Mouse (Mus musculus): ENCODE data around the gene Megf11. TPM values are rescaled to one million over a fixed set of nuclear protein-coding genes. Genes with fewer than 3 reads are reported as not detected.

The Megf11 gene
- total and polyA plus RNA-seq, 3 experiments = 0.08 to 0.93 TPM; not detected in 1

GRCm38 (mm10) chr9:64537821-64538220 is 152.4 kb downstream of the Megf11 start:
- no peak overlapping the region for H3K27ac ChIP-seq (ENCODE audit: control insufficient read depth, low read depth, low read length)
- H3K27me3 ChIP-seq (ENCODE audit: control insufficient read depth in 1 of 2, insufficient read depth in 2 of 2, low read length in 2 of 2) = no peaks in the 10 kb centered on the region
- H3K79me2 ChIP-seq (ENCODE audit: control insufficient read depth, insufficient read depth, low read length, poor library complexity) = no peaks in the 10 kb centered on the region
- H3K9me3 ChIP-seq (replicated peaks; ENCODE audit: insufficient read depth, low read length) = no peaks in the 10 kb centered on the region
- no peak overlapping the region for H3K4me3 ChIP-seq (ENCODE audit: control insufficient read depth in 1 of 2, insufficient read depth in 1 of 2, low read depth in 2 of 2, low read length in 2 of 2)
- TF ChIP-seq TCF12 (IDR thresholded peaks at IDR 0.05; ENCODE audit: low read depth, low read length) = no peak
- TF ChIP-seq UBTF (IDR thresholded peaks at IDR 0.05; ENCODE audit: borderline replicate concordance, insufficient read depth, low read depth, low read length) = no peak
- TF ChIP-seq ETS1 (IDR thresholded peaks at IDR 0.05; ENCODE audit: low read depth, low read length) = no peak
- TF ChIP-seq CHD1 (IDR thresholded peaks at IDR 0.05; ENCODE audit: low read depth, low read length) = no peak
- TF ChIP-seq JUND (IDR thresholded peaks at IDR 0.05; ENCODE audit: low read depth, low read length) = no peak
- DNase-seq (ENCODE audit: low read depth, low spot score) = no peak
- no peak overlapping the region for H3K9ac ChIP-seq (ENCODE audit: control insufficient read depth, low read depth, low read length, poor library complexity, severe bottlenecking)
- H3K36me3 ChIP-seq (ENCODE audit: control insufficient read depth in 1 of 2, insufficient read depth in 2 of 2, low read length in 2 of 2) = peaks cover 0 to 17% of the 10 kb centered on the region in 2 experiments; a peak in 2 of 4 replicates
- peaks cover 18 to 24% of the 10 kb centered on the region in 2 experiments for H3K4me1 ChIP-seq (ENCODE audit: control insufficient read depth in 1 of 2, insufficient read depth in 2 of 2, low read length in 2 of 2)

- no peak overlapping the region for H3K27ac ChIP-seq (ENCODE audit: control insufficient read depth, low read depth, low read length)
- H3K79me2 ChIP-seq (ENCODE audit: control insufficient read depth, insufficient read depth, low read length, poor library complexity) = no peaks in the 10 kb centered on the region
- no peaks in the 10 kb centered on the region for H3K4me1 ChIP-seq (ENCODE audit: control insufficient read depth in 1 of 2, insufficient read depth in 2 of 2, low read length in 2 of 2)
- H3K9me3 ChIP-seq (replicated peaks; ENCODE audit: insufficient read depth, low read length) = no peaks in the 10 kb centered on the region
- H3K9ac ChIP-seq (ENCODE audit: control insufficient read depth, low read depth, low read length, poor library complexity, severe bottlenecking) = no peak overlapping the region
- TF ChIP-seq RCOR1 (IDR thresholded peaks at IDR 0.05; ENCODE audit: low read depth, low read length) (no peak), UBTF (IDR thresholded peaks at IDR 0.05; ENCODE audit: borderline replicate concordance, insufficient read depth, low read depth, low read length) (no peak), MEF2A (IDR thresholded peaks at IDR 0.05; ENCODE audit: extremely low read depth, insufficient replicate concordance, low read depth, low read length, poor library complexity, severe bottlenecking) (no peak), CHD1 (IDR thresholded peaks at IDR 0.05; ENCODE audit: low read depth, low read length) (no peak), MAZ (IDR thresholded peaks at IDR 0.05; ENCODE audit: low read depth, low read length) (no peak), RAD21 (IDR thresholded peaks at IDR 0.05; ENCODE audit: low read depth, low read length) (no peak), SMC3 (IDR thresholded peaks at IDR 0.05; ENCODE audit: low read depth, low read length) (no peak), CHD2 (IDR thresholded peaks at IDR 0.05; ENCODE audit: low read length) (no peak), POLR2AphosphoS2 (IDR thresholded peaks at IDR 0.05; ENCODE audit: low read length) (no peak), MYB (IDR thresholded peaks at IDR 0.05; ENCODE audit: low read depth, low read length) (no peak), ELF1 (IDR thresholded peaks at IDR 0.05; ENCODE audit: low read depth, low read length) (no peak), GATA1 (IDR thresholded peaks at IDR 0.05; ENCODE audit: low read depth, low read length) (no peak), POLR2AphosphoS5 (IDR thresholded peaks at IDR 0.05; ENCODE audit: borderline replicate concordance, low read depth, low read length) (no peak), MXI1 (IDR thresholded peaks at IDR 0.05; ENCODE audit: low read depth, low read length) (no peak), GABPA (IDR thresholded peaks at IDR 0.05; ENCODE audit: low read depth, low read length) (no peak), HCFC1 (IDR thresholded peaks at IDR 0.05; ENCODE audit: low read depth, low read length) (no peak), NRF1 (IDR thresholded peaks at IDR 0.05; ENCODE audit: insufficient read depth, low read depth, low read length, poor library complexity, severe bottlenecking) (no peak)
- no peak overlapping the region for H3K4me3 ChIP-seq (ENCODE audit: control insufficient read depth in 1 of 2, insufficient read depth in 1 of 2, low read depth in 2 of 2, low read length in 2 of 2)
- DNase-seq (ENCODE audit: low read depth, low spot score) = no peak
- H3K36me3 ChIP-seq (ENCODE audit: control insufficient read depth in 1 of 2, insufficient read depth in 2 of 2, low read length in 2 of 2) = no peaks in the 10 kb centered on the region
- H3K27me3 ChIP-seq (ENCODE audit: control insufficient read depth in 1 of 2, insufficient read depth in 2 of 2, low read length in 2 of 2) = peaks cover 3 to 7% of the 10 kb centered on the region in 2 experiments; a peak in 3 of 4 replicates
These were observed 156.8 kb downstream of the Megf11 start for GRCm38 (mm10) chr9:64542246-64542645.
